In genomic region chr8:86841556-86842309, GRCm38 (mm10) we compare ENCODE assay signal across 19 mouse cellular contexts.
"Had no signal": no experiment of that assay in that cellular context is flagged by ENCODE, and none has a peak within 500 bp of the region (broad histone marks: within the 10 kb centered on the region; RNA-seq: fewer than 3 reads in every experiment).

No protein-coding gene starts in this region.

- H3K27ac ChIP-seq: liver, embryonic 15.5 days; midbrain, embryonic 12.5 days; neural tube, embryonic 13.5 days; neural tube, embryonic 15.5 days had no signal

- DNase-seq: liver, postnatal 0 days; lung, embryonic 14.5 days; lung, postnatal 10 days; lung, postnatal 4 days; midbrain, embryonic 14.5 days; retina, postnatal 1 day; right cerebral cortex, adult 18-20 months; right cerebral cortex, postnatal 25 days; right cerebral cortex, postnatal 4 days; spleen, adult 18-20 months; thymus, adult 18-20 months; thymus, postnatal 14 days; thymus, postnatal 36 days had no signal

- H3K9me3 ChIP-seq: liver, embryonic 15.5 days; midbrain, embryonic 12.5 days; neural tube, embryonic 13.5 days; neural tube, embryonic 15.5 days had no signal

- H3K4me3 ChIP-seq: liver, embryonic 15.5 days; midbrain, embryonic 12.5 days; myocyte; neural tube, embryonic 13.5 days; neural tube, embryonic 15.5 days had no signal

- H3K4me1 ChIP-seq: midbrain, embryonic 12.5 days; neural tube, embryonic 13.5 days; neural tube, embryonic 15.5 days had no signal

- H3K27me3 ChIP-seq: liver, embryonic 15.5 days; midbrain, embryonic 12.5 days; neural tube, embryonic 13.5 days; neural tube, embryonic 15.5 days had no signal

- H3K9ac ChIP-seq: liver, embryonic 15.5 days; liver, postnatal 0 days; lung, embryonic 14.5 days; midbrain, embryonic 12.5 days; neural tube, embryonic 13.5 days; neural tube, embryonic 15.5 days had no signal

- H3K4me2 ChIP-seq: liver, embryonic 15.5 days; lung, embryonic 14.5 days; midbrain, embryonic 12.5 days; neural tube, embryonic 13.5 days; neural tube, embryonic 15.5 days had no signal

- ATAC-seq: liver, postnatal 0 days; midbrain, embryonic 16.5 days had no signal
